Mouse (Mus musculus) layer of hippocampus, adult 9-11 months (tissue): ENCODE measurements around the gene Hist1h2bk.

ENCODE experiments used
- DNase-seq: peaks from one replicate; pipeline ENCODE4 v3.0.0; 2022

The Hist1h2bk gene

GRCm38 (mm10) chr13:22035267-22036148 lies at the start of gene Hist1h2bk, which contains the start of gene Hist1h2ah:
TSS of gene Hist1h2bk (plus strand) at chr13:22035870.
TSS of gene Hist1h2ah (minus strand) at chr13:22035568.
- peak; percentile 93 for DNase-seq

GRCm38 (mm10) chr13:21992550-21992949 lies 43.1 kb upstream of the Hist1h2bk start:
- DNase-seq: no peak

GRCm38 (mm10) chr13:21993957-21994738 lies 41.5 kb upstream of the Hist1h2bk start:
- no peak for DNase-seq

GRCm38 (mm10) chr13:21994896-21995295 lies 40.8 kb upstream of the Hist1h2bk start:
- DNase-seq: no peak

- DNase-seq: no peak
Observed at GRCm38 (mm10) chr13:21995331-21995914, 40.2 kb upstream of the Hist1h2bk start.

- no peak for DNase-seq
Observed at GRCm38 (mm10) chr13:21996101-21996839, 39.4 kb upstream of the Hist1h2bk start.

- DNase-seq: no peak
Observed at GRCm38 (mm10) chr13:21996840-21997185, 38.9 kb upstream of the Hist1h2bk start.

- no peak for DNase-seq
Observed at GRCm38 (mm10) chr13:21997201-21997820, 38.4 kb upstream of the Hist1h2bk start.

GRCm38 (mm10) chr13:21997821-21998220 lies 37.8 kb upstream of the Hist1h2bk start:
- DNase-seq: no peak

DNA sequence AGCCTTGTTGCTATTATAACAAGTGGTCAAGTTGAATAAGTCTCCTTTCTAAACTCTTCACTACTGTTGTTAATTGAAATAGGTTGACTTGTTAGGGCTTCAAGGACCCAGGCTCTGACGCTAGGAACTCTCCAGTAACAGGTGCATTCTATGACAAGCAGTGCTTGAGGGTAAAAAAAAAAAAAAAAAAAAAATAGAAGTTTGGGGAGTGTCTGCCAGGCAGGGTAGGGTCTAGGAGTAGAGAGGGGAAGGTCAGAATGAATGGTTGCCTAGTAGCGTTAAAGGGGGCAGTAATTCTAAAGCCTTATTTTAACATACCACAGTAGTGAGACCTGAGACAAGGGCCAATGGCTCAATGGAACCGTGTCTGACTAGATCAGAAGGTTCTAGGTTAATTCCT lies 37.3 kb upstream of the Hist1h2bk start:
- DNase-seq: no peak

- DNase-seq: no peak
Observed at GRCm38 (mm10) chr13:21999147-21999546, 36.5 kb upstream of the Hist1h2bk start.

- no peak for DNase-seq
Observed at GRCm38 (mm10) chr13:22001346-22001745, 34.3 kb upstream of the Hist1h2bk start.

- no peak for DNase-seq
Observed at GRCm38 (mm10) chr13:22001823-22002222, 33.8 kb upstream of the Hist1h2bk start.

DNA sequence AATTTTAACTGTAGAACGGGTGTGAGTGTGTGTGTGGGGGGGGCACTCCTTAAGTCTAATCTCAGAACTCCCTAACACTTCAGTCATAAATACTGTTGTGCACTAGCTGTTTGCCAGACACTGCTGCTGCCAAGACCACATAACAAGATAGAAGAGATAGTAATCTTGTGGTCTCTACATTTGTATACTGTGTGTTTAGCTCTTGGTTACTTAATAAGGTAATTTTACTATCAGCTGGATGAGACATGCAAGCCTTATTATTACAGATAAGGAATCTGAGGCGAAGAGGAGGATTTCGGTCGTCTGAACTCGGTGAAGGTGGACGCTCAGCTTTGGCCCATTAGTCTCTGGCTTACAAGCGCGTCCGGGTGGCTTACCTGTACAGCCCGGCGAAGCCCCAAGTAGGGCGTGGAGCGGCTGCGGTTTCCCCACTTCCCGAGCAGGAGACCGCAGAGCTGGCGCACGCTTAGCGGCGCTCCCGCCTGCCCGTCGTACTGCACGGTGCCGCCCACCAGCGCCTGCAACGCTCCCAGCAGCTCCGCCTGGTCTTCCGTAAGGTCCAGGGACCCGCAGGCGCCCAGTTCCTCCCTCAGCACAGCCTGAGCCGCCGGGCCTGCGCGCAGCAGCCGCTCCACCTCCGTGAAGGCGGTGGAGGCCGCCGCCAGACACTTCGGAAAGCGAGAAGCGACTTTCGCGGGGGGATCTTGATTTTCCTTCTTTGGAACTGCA lies 29.9 kb upstream of the Hist1h2bk start:
- no peak for DNase-seq

- DNase-seq: no peak
Observed at GRCm38 (mm10) chr13:22006334-22007120, 29.1 kb upstream of the Hist1h2bk start.

GRCm38 (mm10) chr13:22007121-22007510 lies 28.6 kb upstream of the Hist1h2bk start:
- no peak for DNase-seq

DNA sequence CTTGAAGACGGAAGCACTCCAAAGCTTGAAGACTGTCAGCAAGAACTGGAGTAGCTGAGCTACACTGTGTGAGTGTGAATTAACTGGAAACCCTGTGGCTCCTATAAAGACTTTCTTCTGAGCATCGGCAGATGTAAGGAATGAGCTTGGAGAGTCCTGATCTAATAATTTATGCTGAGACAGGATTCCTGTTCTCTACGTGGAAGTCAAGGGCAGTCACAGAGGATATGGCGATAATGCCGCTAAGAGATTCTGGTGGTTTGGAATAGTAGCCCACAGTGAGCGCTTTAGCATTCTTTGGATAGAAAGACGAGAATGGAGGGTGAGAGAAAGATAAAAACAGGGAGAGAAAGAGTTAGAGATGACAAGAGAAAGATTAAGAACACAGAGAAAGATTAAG lies 27.8 kb upstream of the Hist1h2bk start:
- DNase-seq: no peak

DNA sequence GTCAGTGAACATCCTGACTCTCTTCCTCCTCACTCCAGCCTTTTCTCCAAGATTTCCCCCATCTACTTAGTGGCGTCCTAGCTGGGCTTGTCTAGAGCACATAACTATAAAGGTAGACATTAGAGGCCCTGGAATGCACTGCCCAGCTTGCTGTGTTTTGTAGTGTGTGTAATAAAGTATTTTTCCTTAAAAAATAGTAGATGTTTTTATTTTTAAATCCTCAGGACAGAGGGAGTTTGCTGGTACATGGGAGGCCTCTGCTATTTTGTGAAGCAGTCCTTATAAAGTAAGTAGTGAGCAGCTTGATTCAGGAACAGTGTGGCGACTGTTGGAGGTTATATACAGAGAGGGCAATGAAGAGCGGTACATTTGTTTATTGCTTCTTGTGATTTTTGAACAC lies 27.0 kb upstream of the Hist1h2bk start:
- DNase-seq: no peak

- no peak for DNase-seq
Observed at GRCm38 (mm10) chr13:22009642-22010041, 26.0 kb upstream of the Hist1h2bk start, which contains the start of gene Prss16. TSS of gene Prss16 (minus strand) at chr13:22009742.

- DNase-seq: no peak
Observed at GRCm38 (mm10) chr13:22013716-22014115, 22.0 kb upstream of the Hist1h2bk start.

- no peak for DNase-seq
Observed at GRCm38 (mm10) chr13:22014411-22014845, 21.2 kb upstream of the Hist1h2bk start.
